ENCODE assay signal across 12 mouse cellular contexts in the genomic region with DNA sequence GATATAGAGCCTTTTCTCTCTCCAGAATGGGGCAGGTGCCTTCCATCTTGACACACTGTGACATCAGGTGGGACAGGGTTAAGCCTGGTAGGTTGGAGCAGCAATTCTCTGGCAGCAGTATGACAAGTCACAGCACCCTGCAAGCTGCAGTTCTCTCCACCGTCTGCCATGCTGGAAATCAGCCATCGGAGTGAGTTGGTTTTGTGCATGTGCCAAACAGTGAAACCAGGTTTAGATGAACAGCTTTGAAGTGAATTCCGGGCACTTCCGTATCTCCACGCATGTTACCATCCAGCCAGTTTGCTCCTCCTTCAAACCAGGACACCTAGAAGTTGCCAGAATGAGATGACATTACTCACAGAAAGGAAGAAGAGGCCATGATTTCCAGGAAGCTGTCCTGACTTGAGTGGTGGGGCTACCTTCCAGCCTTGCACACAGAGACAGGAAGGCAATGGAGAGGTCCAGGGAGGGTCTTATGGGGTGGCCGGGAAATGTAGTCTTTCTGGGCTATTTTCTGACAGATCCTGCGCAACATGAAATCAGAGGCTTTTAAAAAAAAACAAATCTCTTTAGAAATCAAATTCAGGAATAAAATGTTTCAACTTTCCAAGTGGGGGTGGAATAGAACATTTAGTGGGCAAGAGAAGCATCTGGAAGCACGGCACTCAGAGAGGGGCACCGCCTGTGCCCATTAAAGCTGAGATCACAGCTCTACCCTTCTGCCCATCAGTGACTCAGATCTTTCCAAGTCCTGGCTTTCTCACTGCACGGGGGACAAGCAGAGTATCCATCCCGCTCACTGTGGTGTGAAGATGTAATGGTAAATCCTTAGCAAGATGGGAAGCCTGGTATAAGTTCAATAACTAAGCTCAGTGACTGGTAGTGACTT. TPM values are rescaled to one million over a fixed set of nuclear protein-coding genes. Genes with fewer than 3 reads are reported as not detected.
DNase-seq lines count a peak whose midpoint lies in the region; ATAC-seq lines count a peak whose summit lies in the region.
"Had no signal": no experiment of that assay in that cellular context is flagged by ENCODE, and none has a peak within 500 bp of the region (broad histone marks: within the 10 kb centered on the region; RNA-seq: fewer than 3 reads in every experiment).

No protein-coding gene starts in this region.

- intact Hi-C loops in gastrocnemius, postnatal 36 days (cut with DNase I): no loop called here

- 0 out of 2 replicates have a peak, but pooled peaks have one; percentile 15 for ATAC-seq in common myeloid progenitor, adult 5-6 weeks (replicated peaks; ENCODE audit: low read depth, poor library complexity, severe bottlenecking)
- ATAC-seq: lung, postnatal 0 days; Patski had no signal

- DNase-seq in adrenal gland, adult 2 months: peak; percentile 53
- DNase-seq in adrenal gland, postnatal 4 days (ENCODE audit: low spot score in 2 of 2): no peak
- DNase-seq in Muller cell, postnatal 12 days (ENCODE audit: inconsistent ontology term): peak; percentile 10
- DNase-seq in left cerebral cortex, adult 11 months (ENCODE audit: low spot score): peak; percentile 35
- DNase-seq in thymus, adult 18-20 months: no peak
- DNase-seq in gastrocnemius, postnatal 36 days: no peak
- DNase-seq in embryo, embryonic 10.5 days (ENCODE audit: low spot score): no peak
- DNase-seq: heart, adult 11 months; thymus, postnatal 4 days had no signal

RNA-seq across cellular contexts. Expression of gene Iqgap2, which starts 20.7 kb away (rescaled TPM):
- total RNA-seq in adrenal gland, adult 2 months (2021): 100 to 1,000 TPM; 107 to 186 TPM
- polyA plus RNA-seq in adrenal gland, adult 2 months (2012; rRNA removed): 9.0 and 9.5 TPM in 2 replicates
- 10 to 100 TPM; 93.7 to 97.7 TPM for total RNA-seq in adrenal gland, postnatal 4 days (2021)
- 185 and 209 TPM in 2 replicates for total RNA-seq in common myeloid progenitor, adult 5-6 weeks (2017)
- 1 to 10 TPM; 1.3 to 1.6 TPM for total RNA-seq in gastrocnemius, postnatal 36 days (2021)

Comparison
In these comparisons a context has a peak if more than half of its experiments do, and no peak if none do; other contexts are left out.
1. DNase-seq: peak in adrenal gland, adult 2 months (single experiment), Muller cell, postnatal 12 days (single experiment) and left cerebral cortex, adult 11 months (single experiment); none in adrenal gland, postnatal 4 days (0 of 2), thymus, adult 18-20 months (0 of 2), gastrocnemius, postnatal 36 days (0 of 2) and embryo, embryonic 10.5 days (single experiment).
2. RNA of gene Iqgap2, which starts 20.7 kb away (total RNA-seq): 185 to 209 TPM in common myeloid progenitor, adult 5-6 weeks, 107 to 186 TPM in adrenal gland, adult 2 months and 93.7 to 97.7 TPM in adrenal gland, postnatal 4 days; 1.3 to 1.6 TPM in gastrocnemius, postnatal 36 days; every median in the first group is over 10 times any median in the second.